Mouse (Mus musculus) myocyte (in vitro differentiated cells): Measurements from ENCODE around the gene Noct.

Source experiments
- CEBPB ChIP-seq: IDR thresholded peaks from 2 replicates; pipeline ENCODE4 v1.6.1; 2011; ENCODE audit warnings: mild to moderate bottlenecking, moderate library complexity; ENCODE audit not compliant: poor library complexity, insufficient read depth, severe bottlenecking
- E2F4 ChIP-seq: IDR thresholded peaks from one replicate; pipeline ENCODE4 v1.6.1; 2011; ENCODE audit warnings: mild to moderate bottlenecking, control low read depth, moderate library complexity; ENCODE audit not compliant: insufficient read depth
- MAX ChIP-seq: IDR thresholded peaks from one replicate; pipeline ENCODE4 v1.6.1; 2011; ENCODE audit warnings: low read depth, mild to moderate bottlenecking, control low read depth
- POLR2A ChIP-seq: IDR thresholded peaks from one replicate; pipeline ENCODE4 v1.6.1; 2011; ENCODE audit warnings: low read depth, mild to moderate bottlenecking, control low read depth, moderate library complexity; ENCODE audit not compliant: insufficient read length
- REST ChIP-seq: IDR thresholded peaks from one replicate; pipeline ENCODE4 v1.6.1; 2011; ENCODE audit warnings: mild to moderate bottlenecking, control low read depth, moderate library complexity; ENCODE audit not compliant: insufficient read depth, insufficient read length
- TCF12 ChIP-seq: IDR thresholded peaks from one replicate; pipeline ENCODE4 v1.6.1; 2011; ENCODE audit warnings: mild to moderate bottlenecking, control low read depth; ENCODE audit not compliant: poor library complexity, insufficient read depth, severe bottlenecking
- USF1 ChIP-seq: IDR thresholded peaks from one replicate; pipeline ENCODE4 v1.6.1; 2011; ENCODE audit warnings: low read depth, mild to moderate bottlenecking, control low read depth, moderate library complexity

DNA sequence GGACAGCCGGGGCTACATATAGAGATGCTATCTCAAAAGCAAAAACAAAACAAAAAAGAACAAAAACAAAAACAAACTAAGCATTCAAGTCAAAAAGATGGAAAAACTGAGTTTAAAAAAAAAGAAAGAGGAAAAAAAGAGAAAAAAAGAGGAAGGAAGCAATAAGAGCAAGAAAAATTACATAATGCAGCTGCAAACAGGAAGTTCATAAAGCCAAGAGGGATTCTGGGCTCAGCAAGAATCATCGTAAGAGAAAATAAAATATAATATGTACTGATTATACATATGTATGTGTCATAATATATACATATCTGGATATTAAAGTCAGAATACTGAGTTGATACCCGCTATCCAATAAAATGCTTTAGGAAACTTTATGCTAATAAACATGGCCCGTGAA is 57.5 kb downstream of the Noct start:
- no peak for TF ChIP-seq E2F4
- TF ChIP-seq MAX: no peak
- no peak for TF ChIP-seq POLR2A
- TF ChIP-seq REST: no peak
- no peak for TF ChIP-seq CEBPB
- TF ChIP-seq TCF12: no peak
- no peak for TF ChIP-seq USF1
